11 mouse cellular contexts compared by ENCODE assay signal in the genomic region with DNA sequence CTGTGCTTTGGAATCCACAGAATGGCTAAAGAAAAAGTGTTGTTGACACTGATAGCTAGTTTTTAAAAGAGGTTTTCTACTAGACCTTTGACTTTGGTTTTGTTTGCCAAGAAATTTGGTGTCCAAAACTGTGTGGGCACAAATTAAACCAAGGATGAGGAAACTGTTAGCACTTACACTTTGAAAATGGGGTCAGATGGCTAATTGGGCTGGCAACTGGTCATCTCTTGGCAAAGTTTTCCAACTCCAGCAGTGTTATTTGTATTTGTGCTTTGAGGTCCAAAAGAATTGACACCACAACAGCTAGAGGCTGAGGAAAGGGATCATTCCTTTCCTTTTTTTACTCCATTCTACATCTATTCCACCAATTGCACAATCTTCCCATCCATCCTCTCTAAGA.
"Had no signal": no experiment of that assay in that cellular context is flagged by ENCODE, and none has a peak within 500 bp of the region (broad histone marks: within the 10 kb centered on the region; RNA-seq: fewer than 3 reads in every experiment).

No protein-coding gene starts in this region.

- ATAC-seq: intestine, postnatal 0 days had no signal

- DNase-seq: kidney, postnatal 10 days; kidney, postnatal 4 days; lung, embryonic 14.5 days; lung, postnatal 10 days; lung, postnatal 4 days; midbrain, embryonic 14.5 days; right cerebral cortex, postnatal 4 days; spleen, adult 18-20 months; thymus, adult 18-20 months; thymus, postnatal 14 days had no signal
